Mouse (Mus musculus) lung, adult 2 months (tissue): ENCODE data around the gene Cdh22.

ENCODE experiments used
- CTCF ChIP-seq: fragments of 200-500 bp; IDR thresholded peaks from 2 replicates; pipeline ENCODE4 v1.5.1; 2011; ENCODE audit warnings: mild to moderate bottlenecking, low read length, control low read depth; ENCODE audit not compliant: insufficient read depth
- POLR2A ChIP-seq: fragments of 200-500 bp; IDR thresholded peaks from 2 replicates; pipeline ENCODE4 v1.6.1; 2011; ENCODE audit warnings: low read depth, mild to moderate bottlenecking, control low read depth, low read length, borderline replicate concordance; ENCODE audit errors: extremely low read depth

DNA sequence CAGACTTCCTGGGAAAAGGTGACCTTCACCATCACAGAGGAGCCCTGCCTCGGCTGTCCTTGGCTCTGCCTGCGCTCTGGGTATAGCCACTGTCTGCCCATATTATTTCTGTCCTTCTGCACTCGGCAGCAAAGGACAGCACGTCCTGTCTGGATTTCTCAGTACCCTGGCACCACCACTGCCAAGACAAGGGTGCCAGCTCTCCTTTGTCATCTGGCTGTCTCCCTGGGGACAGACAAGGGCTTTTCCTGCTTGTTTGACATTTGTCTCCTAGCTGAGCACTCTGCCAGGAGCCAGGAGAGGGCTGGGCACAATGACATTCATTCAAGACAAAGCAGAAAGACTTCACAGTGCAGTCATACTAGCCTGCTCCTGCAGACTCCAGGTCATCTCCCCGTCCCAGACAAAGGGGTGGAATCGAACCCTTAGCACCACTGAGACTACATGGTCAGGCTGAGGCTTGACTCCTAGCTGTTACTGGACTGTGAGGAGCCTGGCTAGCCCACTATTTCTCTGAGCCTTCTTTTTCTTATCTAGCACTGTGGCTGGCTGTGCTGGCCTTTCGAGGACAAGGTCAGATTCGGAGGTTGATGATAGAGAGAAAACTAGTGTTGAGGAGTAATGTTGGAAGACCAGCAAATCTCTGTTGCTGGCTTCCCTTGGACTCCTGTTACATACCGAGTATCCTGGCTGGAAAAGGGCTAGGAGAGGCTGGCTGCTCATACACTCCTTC lies 46.8 kb downstream of the Cdh22 start:
- TF ChIP-seq POLR2A: no peak
- no peak for TF ChIP-seq CTCF
